Mouse (Mus musculus) layer of hippocampus, adult 18-20 months (tissue): ENCODE results near the gene Ttc17. TPM values are rescaled to one million over a fixed set of nuclear protein-coding genes. Genes with fewer than 3 reads are reported as not detected.
"Not testable (repeated sequence)": the region's sequence is repeated elsewhere in the genome, so short reads cannot be mapped to it uniquely, and the experiment has no call there.

Experiments
- DNase-seq, 2 experiments: peaks; one replicate each; pipeline ENCODE4 v3.0.0; 2022; ENCODE audit warnings: low spot score in 2 of 2
- long read RNA-seq: library from polyadenylated mRNA; stranded (forward); transcript quantifications from one replicate; pipeline ENCODE4 v2.0.0, GENCODE M21; 2021
- total RNA-seq, 2 experiments: library from RNA; stranded (reverse); gene quantifications; 2 replicates each; pipeline ENCODE4 v1.2.3; 2021

The Ttc17 gene
- total RNA-seq = 10 to 100 TPM; 35.6 to 43.3 TPM
- long read RNA-seq, full-length matches to known transcripts = 49 of 57 reads
- long read RNA-seq, partial matches to known transcripts = 2 of 57 reads
- long read RNA-seq, other reads (novel, unspliced or antisense) = 6 of 57 reads

GRCm38 (mm10) chr2:94406083-94406957, at the start of gene Ttc17:
Gene Ttc17 (minus strand): TSS chr2:94406689.
- peak; percentile 81 to 90 for DNase-seq

GRCm38 (mm10) chr2:94449643-94450042, 43.2 kb upstream of the Ttc17 start:
- DNase-seq = no peak

- DNase-seq = no peak
Measured at GRCm38 (mm10) chr2:94436952-94437351, 30.5 kb upstream of the Ttc17 start.

- DNase-seq = peak in 1 of 2 experiments; percentile 16
Measured at GRCm38 (mm10) chr2:94435481-94435880, 29.0 kb upstream of the Ttc17 start.

GRCm38 (mm10) chr2:94434833-94435232, 28.3 kb upstream of the Ttc17 start:
- DNase-seq = no peak

GRCm38 (mm10) chr2:94432214-94432613, 25.7 kb upstream of the Ttc17 start:
- no peak for DNase-seq

GRCm38 (mm10) chr2:94428456-94428855, 22.0 kb upstream of the Ttc17 start:
- DNase-seq = no peak

- no peak for DNase-seq
Measured at GRCm38 (mm10) chr2:94407441-94407840, 952 bp upstream of the Ttc17 start.

GRCm38 (mm10) chr2:94407021-94407420, 532 bp upstream of the Ttc17 start:
- DNase-seq = no peak

- DNase-seq = peak in 1 of 2 experiments; percentile 45
Measured at GRCm38 (mm10) chr2:94405397-94406082, 949 bp downstream of the Ttc17 start.

- DNase-seq = no peak
Measured at GRCm38 (mm10) chr2:94404512-94405240, 1.8 kb downstream of the Ttc17 start.

- no peak for DNase-seq
Measured at GRCm38 (mm10) chr2:94402561-94402960, 3.9 kb downstream of the Ttc17 start.

- DNase-seq = no peak
Measured at GRCm38 (mm10) chr2:94402096-94402495, 4.4 kb downstream of the Ttc17 start.

GRCm38 (mm10) chr2:94401006-94401405, 5.5 kb downstream of the Ttc17 start:
- no peak for DNase-seq

- peak; percentile 75 to 85 for DNase-seq
Measured at GRCm38 (mm10) chr2:94398138-94398970, 8.1 kb downstream of the Ttc17 start.

- no peak for DNase-seq
Measured at GRCm38 (mm10) chr2:94397453-94397852, 9.0 kb downstream of the Ttc17 start.

GRCm38 (mm10) chr2:94396325-94396724, 10.2 kb downstream of the Ttc17 start:
- DNase-seq = no peak

- DNase-seq = not testable (repeated sequence)
Measured at GRCm38 (mm10) chr2:94391127-94391526, 15.4 kb downstream of the Ttc17 start.

- DNase-seq = no peak
Measured at GRCm38 (mm10) chr2:94389000-94389399, 17.5 kb downstream of the Ttc17 start.

GRCm38 (mm10) chr2:94387846-94388245, 18.6 kb downstream of the Ttc17 start:
- no peak for DNase-seq
